Mouse (Mus musculus) kidney, postnatal 0 days (tissue): Measurements from ENCODE around the gene Gm20604. TPM values are rescaled to one million over a fixed set of nuclear protein-coding genes. Genes with fewer than 3 reads are reported as not detected.

ENCODE experiments used
- ATAC-seq: fragments of 200-750 bp; cut with Nextera tagmentation; replicated peaks from 2 replicates; pipeline ENCODE4 v1.8.0; 2017; ENCODE audit warnings: low read depth, moderate number of reproducible peaks, moderate TSS enrichment, moderate library complexity; ENCODE audit not compliant: low FRiP score
- DNase-seq: peaks from one replicate; pipeline ENCODE4 v3.0.0-alpha.2; 2016; ENCODE audit warnings: low spot score
- H3K27ac ChIP-seq: fragments of 300-500 bp; sonication (generic); 2 replicates; pipeline ENCODE4 v1.5.1; 2014; ENCODE audit warnings: mild to moderate bottlenecking
- H3K27me3 ChIP-seq: fragments of 300-500 bp; sonication (generic); 2 replicates; pipeline ENCODE4 v1.6.1; 2014; ENCODE audit warnings: low read length, mixed read lengths; ENCODE audit not compliant: insufficient read depth
- H3K36me3 ChIP-seq: fragments of 300-500 bp; sonication (generic); 2 replicates; pipeline ENCODE4 v1.6.1; 2014; ENCODE audit warnings: low read length, mixed read lengths; ENCODE audit not compliant: insufficient read depth
- H3K4me1 ChIP-seq: fragments of 300-500 bp; sonication (generic); replicated peaks from 2 replicates; pipeline ENCODE4 v1.6.1; 2014; ENCODE audit warnings: antibody characterized with exemption, low read length, mixed read lengths; ENCODE audit not compliant: insufficient read depth
- H3K4me2 ChIP-seq: fragments of 300-500 bp; sonication (generic); 2 replicates; pipeline ENCODE4 v1.6.1; 2014; ENCODE audit warnings: mild to moderate bottlenecking, low read length, moderate library complexity, mixed read lengths
- H3K4me3 ChIP-seq: fragments of 300-500 bp; sonication (generic); replicated peaks from 2 replicates; pipeline ENCODE4 v1.5.1; 2014; ENCODE audit warnings: low read depth, low read length
- H3K9ac ChIP-seq: fragments of 300-500 bp; sonication (generic); 2 replicates; pipeline ENCODE4 v1.6.1; 2014; ENCODE audit warnings: low read depth, low read length
- H3K9me3 ChIP-seq: fragments of 300-500 bp; sonication (generic); replicated peaks from 2 replicates; pipeline ENCODE4 v1.6.1; 2016; ENCODE audit warnings: low read length, inconsistent platforms, mixed read lengths
- CTCF ChIP-seq: IDR thresholded peaks from 2 replicates; pipeline ENCODE4 v1.5.1; 2016; ENCODE audit warnings: antibody characterized with exemption, low read depth, mild to moderate bottlenecking, moderate library complexity
- WGBS: fragments of 180-500 bp; shearing (Covaris S2); extraction: QIAGEN DNeasy Blood & Tissue Kit; methylation state at CpG from one replicate; pipeline ENCODE4 v1.1.7; 2014; 5-methylcytosine and 5-hydroxymethylcytosine counted together
- polyA plus RNA-seq: library from polyadenylated mRNA; unstranded; fragments of >200 nt; fragmentation: Nextera tagmentation; extraction: Ambion mirVana; gene quantifications from 2 replicates; pipeline ENCODE4 v1.2.1, GENCODE M21; 2015

Gm20604 gene
- polyA plus RNA-seq, 1 experiment from 2014 or later, result 20.5 TPM

DNA sequence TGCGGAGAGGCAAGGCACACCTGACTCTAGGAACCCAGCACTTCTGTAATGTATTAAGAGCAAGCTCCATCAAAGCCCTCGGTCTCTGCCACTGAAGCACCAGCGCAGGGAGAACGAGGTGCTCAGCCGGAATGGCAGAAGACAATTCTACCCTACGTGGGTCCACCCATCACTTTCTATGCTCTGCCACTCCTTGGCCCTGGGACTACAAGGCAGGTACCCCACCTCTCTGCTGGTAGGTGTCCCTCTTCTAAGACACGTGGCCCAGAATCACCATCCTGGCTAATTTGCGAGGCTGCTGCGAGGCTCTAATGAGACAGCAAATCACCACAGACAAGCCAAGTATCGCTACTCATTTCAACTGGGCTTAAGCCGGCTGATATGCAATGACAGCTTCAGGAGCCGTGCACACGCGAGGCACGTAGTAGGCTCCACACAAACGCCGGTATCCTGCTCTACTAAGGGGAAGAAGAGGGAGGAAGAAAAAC is 54.5 kb downstream of the Gm20604 start:
- Histone ChIP-seq H3K4me3 (peak overlapping the region; percentile 78), H3K27ac (peak overlapping the region; percentile 95; the same call in 1 of the 2 replicates), H3K9ac (peak overlapping the region; percentile 93), H3K36me3 (no peaks in the 10 kb centered on the region), H3K4me2 (peak overlapping the region; percentile 96), H3K4me1 (peaks cover 13% of the 10 kb centered on the region), H3K27me3 (no peaks in the 10 kb centered on the region), H3K9me3 (no peaks in the 10 kb centered on the region)
- no peak for TF ChIP-seq CTCF
- 9% methylated on average over 17 of the region's 17 CpGs for WGBS
- DNase-seq (no peak), ATAC-seq (no peak)

GRCm38 (mm10) chr12:102703441-102703840 is 55.0 kb downstream of the Gm20604 start:
- TF ChIP-seq CTCF, result no peak
- ATAC-seq (no peak), DNase-seq (no peak)
- Histone ChIP-seq H3K4me1 (peaks cover 13% of the 10 kb centered on the region), H3K36me3 (no peaks in the 10 kb centered on the region), H3K9me3 (no peaks in the 10 kb centered on the region), H3K4me2 (peak overlapping the region; percentile 96), H3K9ac (peak overlapping the region; percentile 23; the same call in 1 of the 2 replicates), H3K4me3 (peak overlapping the region; percentile 78), H3K27ac (peak overlapping the region; percentile 66), H3K27me3 (no peaks in the 10 kb centered on the region)
- WGBS, result 42% methylated on average over 6 of the region's 6 CpGs

DNA sequence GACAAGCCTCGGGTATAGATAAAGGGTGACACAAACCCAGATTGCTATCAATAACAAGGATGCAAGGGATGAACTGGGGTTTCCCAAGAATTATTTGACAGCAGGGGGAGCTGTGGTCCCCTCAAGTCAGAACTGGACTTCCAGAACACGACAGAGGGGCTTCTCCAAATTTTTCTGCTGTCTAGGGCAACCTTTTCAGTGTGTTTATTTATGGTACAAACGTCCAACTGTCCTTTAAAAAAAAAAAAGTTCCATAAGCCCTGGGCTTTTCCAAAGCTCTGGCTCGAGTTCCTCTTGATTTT is 55.4 kb downstream of the Gm20604 start:
- Histone ChIP-seq H3K9ac (peak overlapping the region; percentile 23; the same call in 1 of the 2 replicates), H3K4me1 (peaks cover 17% of the 10 kb centered on the region), H3K36me3 (no peaks in the 10 kb centered on the region), H3K27ac (peak overlapping the region; percentile 66), H3K27me3 (no peaks in the 10 kb centered on the region), H3K4me2 (peak overlapping the region; percentile 96), H3K4me3 (peak overlapping the region; percentile 78), H3K9me3 (no peaks in the 10 kb centered on the region)
- WGBS, result 2% methylated on average over 4 of the region's 4 CpGs
- TF ChIP-seq CTCF, result peak; percentile 52
- ATAC-seq (no peak), DNase-seq (peak; percentile 57)

- H3K4me3 ChIP-seq, result peak overlapping the region; percentile 78
- peak overlapping the region; percentile 23; the same call in 1 of the 2 replicates for H3K9ac ChIP-seq
- H3K4me2 ChIP-seq, result peak overlapping the region; percentile 96
- peak overlapping the region; percentile 66 for H3K27ac ChIP-seq
- H3K9me3 ChIP-seq, result no peaks in the 10 kb centered on the region
- H3K4me1 ChIP-seq, result peaks cover 22% of the 10 kb centered on the region
- peak; percentile 93 for DNase-seq
- H3K36me3 ChIP-seq, result no peaks in the 10 kb centered on the region
- TF ChIP-seq CTCF, result peak; percentile 82
- 8% methylated on average over 15 of the region's 15 CpGs for WGBS
- no peaks in the 10 kb centered on the region for H3K27me3 ChIP-seq
- no peak for ATAC-seq
Observed at GRCm38 (mm10) chr12:102702356-102703110, 55.9 kb downstream of the Gm20604 start.

GRCm38 (mm10) chr12:102701691-102702207 is 56.7 kb downstream of the Gm20604 start:
- H3K27ac ChIP-seq, result no peak overlapping the region
- no peaks in the 10 kb centered on the region for H3K27me3 ChIP-seq
- no peak for TF ChIP-seq CTCF
- DNase-seq (no peak), ATAC-seq (no peak)
- 86% methylated on average over 5 of the region's 5 CpGs for WGBS
- peaks cover 23% of the 10 kb centered on the region for H3K4me1 ChIP-seq
- H3K4me2 ChIP-seq, result no peak overlapping the region
- H3K36me3 ChIP-seq, result no peaks in the 10 kb centered on the region
- H3K9me3 ChIP-seq, result no peaks in the 10 kb centered on the region
- no peak overlapping the region for H3K9ac ChIP-seq
- H3K4me3 ChIP-seq, result no peak overlapping the region

DNA sequence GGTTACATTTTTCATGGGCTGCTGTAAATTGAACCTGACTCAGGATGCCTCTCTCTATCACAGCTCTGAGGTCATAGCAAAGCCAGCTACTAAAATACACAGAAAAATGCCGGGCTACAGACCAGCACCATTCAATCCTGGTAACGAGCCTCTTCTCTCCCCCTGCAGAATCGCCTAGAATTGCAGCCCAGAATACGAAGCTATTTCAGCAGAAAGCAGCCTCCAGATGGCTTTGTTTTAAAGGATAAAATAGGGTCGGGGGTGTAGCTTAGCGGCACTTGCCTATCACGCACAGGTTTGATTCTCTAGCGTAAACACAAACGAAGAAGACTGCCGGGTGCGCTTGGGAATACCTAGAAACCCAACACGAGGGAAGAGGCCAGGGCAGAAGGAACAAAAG is 58.0 kb downstream of the Gm20604 start:
- DNase-seq, result peak; percentile 37
- Histone ChIP-seq H3K9me3 (no peaks in the 10 kb centered on the region), H3K4me3 (no peak overlapping the region), H3K9ac (no peak overlapping the region), H3K4me1 (peaks cover 23% of the 10 kb centered on the region), H3K4me2 (no peak overlapping the region), H3K27me3 (no peaks in the 10 kb centered on the region), H3K36me3 (no peaks in the 10 kb centered on the region), H3K27ac (no peak overlapping the region)
- no peak for ATAC-seq
- 42% methylated on average over 12 of the region's 12 CpGs for WGBS
- TF ChIP-seq CTCF, result no peak
